Mouse (Mus musculus): Measurements from ENCODE around the gene 4930558C23Rik.
"Not testable (repeated sequence)": the region's sequence is repeated elsewhere in the genome, so short reads cannot be mapped to it uniquely, and the experiment has no call there.

Gene 4930558C23Rik

DNA sequence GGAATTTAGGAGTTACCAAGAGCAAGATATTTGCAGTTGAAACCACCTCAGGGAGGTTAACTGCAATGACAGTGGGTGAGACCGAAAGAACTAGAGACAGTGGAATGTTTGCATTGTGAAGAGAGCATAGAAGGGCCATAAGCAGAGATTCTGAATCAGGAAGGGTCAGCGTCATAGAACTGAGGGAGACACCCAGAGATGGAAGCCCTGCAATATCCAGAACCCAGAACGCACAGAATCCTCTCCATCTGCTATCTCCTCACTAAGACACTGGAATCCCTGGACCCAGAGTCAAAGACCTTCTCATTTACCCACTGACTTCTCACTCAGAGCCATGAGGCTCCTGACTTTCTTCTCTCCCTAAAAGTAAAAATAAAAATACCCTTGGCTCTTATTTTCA lies at the start of gene 4930558C23Rik:
Gene 4930558C23Rik (minus strand): TSS at position 101 of the 400 bp plus-strand sequence.
- no peak for DNase-seq (ENCODE audit: low spot score)

DNA sequence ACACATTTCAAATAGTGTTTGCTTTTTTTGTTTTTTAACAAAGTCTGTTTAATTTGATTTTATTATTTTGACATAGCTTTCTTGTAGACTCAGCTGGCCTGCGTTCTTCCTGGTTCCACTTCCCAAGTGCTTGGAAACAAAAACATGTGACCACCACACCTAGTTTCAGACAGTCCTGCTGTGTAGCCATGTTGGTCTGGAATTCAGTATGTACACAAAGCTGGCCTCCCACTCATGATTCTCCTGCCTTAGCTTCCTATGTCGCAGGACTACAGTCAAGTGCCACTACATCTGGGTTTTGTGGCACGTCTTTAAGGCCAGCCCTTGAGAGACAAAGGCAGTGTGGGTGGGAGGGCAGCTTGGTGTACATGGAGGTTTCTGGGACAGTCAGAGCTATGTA lies 48.3 kb upstream of the 4930558C23Rik start:
- DNase-seq (ENCODE audit: low spot score) = no peak

DNA sequence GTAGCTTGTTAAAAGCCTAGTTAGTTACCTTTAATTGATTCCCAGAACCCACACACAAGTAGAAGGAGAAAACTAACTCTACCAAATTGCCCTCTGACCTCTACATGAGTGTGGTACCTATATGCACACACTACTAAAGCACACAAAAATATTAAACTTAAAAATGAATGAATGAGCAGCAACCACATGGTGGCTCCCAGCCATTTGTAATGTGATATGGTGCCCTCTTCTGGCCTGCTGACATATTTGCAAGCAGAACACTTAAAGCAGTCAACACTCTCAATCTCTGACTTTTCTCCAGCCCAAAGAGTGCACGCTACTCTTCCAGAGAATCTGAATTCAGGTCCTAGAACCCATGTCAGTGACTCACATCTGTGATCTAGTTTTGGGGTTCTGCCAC lies 47.8 kb upstream of the 4930558C23Rik start:
- DNase-seq (ENCODE audit: low spot score) = peak; percentile 44

DNA sequence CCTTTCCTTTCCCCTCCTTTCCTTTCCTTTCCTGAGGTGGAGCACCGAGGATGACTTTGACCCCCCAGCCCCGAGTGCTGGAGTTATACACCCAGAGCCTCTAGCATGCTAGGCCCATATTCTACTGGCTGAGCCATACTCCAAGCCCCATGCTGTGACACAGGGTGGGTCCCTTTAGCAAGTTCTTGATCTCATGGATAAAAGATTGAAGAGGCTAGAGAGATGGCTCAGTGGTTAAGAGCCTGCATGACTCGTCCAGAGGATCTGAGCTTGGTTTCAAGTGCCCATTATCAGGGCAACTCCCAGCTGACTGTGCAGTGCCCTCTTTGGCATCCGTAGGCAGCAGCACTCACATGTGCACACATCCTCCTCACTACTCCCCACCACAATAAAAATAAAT lies 42.7 kb upstream of the 4930558C23Rik start:
- DNase-seq (ENCODE audit: low spot score) = no peak

DNA sequence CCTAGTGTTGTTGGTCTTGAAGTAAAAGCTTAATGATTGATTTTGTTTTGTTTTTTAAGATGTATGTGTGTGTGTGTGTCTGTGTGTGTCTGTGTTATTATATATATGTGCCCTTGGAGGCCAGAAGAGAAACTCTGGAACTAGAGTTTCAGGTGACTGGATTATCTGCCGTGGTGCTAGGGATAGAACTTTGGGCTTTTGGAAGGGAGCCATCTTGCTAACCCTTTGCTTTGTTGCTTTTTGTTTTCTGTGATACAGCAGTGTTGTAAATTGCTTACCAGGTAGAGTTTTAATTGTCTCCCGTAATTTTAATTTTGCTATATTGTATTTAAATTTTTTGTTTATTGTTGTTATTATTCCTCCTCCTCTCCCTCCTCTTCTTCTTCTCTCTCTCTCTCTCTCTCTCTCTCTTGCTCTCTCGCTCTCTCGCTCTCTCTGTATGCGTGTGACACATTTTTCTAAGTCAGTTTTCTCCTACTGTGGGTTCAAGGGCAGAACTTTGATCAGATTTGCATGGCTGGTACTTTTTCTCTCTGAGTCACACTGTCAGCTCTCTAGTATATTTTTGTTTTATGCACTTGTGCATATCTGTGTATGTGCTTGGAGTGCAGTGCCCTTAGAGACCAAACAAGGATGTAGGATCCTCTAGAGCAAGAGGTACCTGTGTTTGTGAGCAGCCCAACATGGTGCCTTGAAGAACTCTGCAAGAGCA lies 39.9 kb upstream of the 4930558C23Rik start:
- DNase-seq (ENCODE audit: low spot score) = no peak

DNA sequence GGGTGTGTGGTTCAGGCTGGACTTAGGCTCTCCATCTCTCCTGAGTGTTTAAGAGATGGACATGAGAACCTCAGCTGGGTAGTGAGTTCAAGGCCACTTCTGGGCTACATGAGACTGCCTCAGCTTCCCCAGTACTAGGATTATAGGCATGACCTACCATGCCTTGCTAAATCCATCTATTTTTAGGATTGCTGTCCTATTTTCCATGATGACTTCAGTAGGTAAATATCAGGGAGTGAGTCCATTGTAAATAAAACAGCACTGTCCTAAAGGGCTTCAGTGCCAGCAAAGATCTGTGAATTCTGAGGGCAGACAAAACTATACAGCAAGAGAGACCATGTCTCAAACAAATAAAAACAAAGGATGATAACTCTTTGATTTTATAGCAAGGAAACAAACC lies 37.0 kb upstream of the 4930558C23Rik start:
- no peak for DNase-seq (ENCODE audit: low spot score)

DNA sequence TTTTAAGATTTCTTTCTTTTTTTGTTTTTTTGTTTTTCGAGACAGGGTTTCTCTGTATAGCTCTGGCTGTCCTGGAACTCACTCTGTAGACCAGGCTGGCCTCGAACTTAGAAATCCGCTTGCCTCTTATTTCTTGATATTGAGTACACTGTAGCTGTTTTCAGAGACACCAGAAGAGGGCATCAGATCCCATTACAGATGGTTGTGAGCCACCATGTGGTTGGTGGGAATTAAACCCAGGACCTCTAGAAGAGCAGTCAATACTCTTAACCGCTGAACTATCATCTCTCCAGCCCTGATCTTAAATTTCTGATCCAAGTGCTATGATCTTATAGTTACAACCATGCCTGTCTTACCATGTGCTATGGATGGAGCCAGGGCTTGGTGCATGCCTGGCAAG lies 36.0 kb upstream of the 4930558C23Rik start:
- DNase-seq (ENCODE audit: low spot score) = not testable (repeated sequence)

DNA sequence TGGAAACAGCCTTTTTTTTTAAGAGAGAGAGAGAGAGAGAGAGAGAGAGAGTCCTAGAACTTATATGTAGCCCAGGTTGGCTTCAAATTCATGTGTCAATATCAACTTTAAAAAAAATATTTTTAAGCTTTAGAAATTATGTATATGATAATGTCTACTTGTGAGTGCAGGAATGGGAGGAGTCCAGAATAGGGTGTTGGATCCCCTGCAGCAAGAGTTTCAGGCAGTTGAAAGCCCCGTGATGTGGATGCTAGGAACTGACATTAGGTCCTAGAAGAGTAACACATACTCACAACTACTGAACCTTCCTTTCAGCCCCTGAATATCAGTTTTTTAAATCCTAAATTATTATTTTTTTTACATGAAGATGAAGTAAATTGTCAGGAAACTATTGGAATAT lies 32.9 kb upstream of the 4930558C23Rik start:
- no peak for DNase-seq (ENCODE audit: low spot score)

DNA sequence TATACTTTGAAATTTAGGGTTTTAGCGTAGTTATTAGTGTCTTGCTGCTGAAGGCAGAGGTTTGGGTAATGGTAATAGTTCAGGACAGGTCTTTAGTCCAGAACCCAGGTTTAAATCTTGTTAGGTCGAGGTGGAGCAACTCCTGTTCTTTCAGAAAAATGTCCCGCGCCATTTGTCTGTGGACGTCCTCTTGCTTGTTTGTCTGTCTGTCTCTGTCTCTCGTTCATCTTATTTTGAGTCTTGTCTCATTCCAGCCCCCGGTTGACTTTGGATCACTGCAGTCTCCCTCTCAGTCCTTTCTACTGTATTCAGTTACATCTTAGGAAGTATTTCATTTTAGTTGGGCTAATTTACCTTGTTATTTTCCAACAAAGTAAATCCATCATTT lies 32.3 kb upstream of the 4930558C23Rik start:
- DNase-seq (ENCODE audit: low spot score) = no peak

DNA sequence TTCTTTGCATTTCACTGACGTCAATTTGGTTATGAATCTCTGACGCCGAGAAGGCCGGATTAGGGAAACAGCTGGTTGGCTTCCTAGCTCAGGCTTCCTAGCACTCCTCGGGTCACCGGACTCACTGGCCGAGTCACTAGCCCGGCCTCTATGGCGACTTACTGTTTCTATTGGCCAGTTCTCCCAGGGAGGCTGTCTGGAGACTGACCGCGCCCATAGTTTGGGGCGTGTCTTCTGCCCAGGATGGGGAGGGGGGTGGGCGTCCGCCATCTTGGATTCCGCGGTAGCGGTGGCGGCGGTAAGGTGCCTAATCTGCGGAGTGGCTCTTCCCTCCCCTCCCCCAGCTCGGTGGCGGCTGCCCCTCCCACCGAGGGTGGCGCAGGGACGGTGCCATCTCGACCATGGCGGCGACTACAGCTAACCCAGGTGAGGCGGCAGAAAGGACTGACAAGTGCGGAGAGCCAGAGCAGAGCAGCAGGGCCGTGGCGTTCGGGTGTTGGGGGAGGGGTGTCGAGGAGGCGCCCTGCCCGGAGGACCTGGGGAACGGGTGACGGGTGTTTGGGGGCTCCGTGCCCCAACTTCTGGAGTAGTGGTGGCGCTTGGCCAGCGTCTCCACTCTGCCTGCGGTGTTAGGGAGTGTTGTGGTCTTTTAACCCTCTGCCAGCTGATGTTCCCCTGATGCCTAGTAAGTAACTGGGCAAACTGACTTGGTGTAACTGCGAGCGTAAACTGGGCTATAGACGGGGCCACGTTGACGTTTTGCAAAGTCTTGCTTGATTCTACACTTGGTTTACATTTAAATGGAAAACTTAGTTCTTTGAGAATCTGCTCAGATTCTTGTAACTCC lies 31.7 kb upstream of the 4930558C23Rik start, which contains the start of gene Arnt:
Gene Arnt (plus strand): TSS at position 253 of the 847 bp plus-strand sequence.
- peak; percentile 78 for DNase-seq (ENCODE audit: low spot score)

DNA sequence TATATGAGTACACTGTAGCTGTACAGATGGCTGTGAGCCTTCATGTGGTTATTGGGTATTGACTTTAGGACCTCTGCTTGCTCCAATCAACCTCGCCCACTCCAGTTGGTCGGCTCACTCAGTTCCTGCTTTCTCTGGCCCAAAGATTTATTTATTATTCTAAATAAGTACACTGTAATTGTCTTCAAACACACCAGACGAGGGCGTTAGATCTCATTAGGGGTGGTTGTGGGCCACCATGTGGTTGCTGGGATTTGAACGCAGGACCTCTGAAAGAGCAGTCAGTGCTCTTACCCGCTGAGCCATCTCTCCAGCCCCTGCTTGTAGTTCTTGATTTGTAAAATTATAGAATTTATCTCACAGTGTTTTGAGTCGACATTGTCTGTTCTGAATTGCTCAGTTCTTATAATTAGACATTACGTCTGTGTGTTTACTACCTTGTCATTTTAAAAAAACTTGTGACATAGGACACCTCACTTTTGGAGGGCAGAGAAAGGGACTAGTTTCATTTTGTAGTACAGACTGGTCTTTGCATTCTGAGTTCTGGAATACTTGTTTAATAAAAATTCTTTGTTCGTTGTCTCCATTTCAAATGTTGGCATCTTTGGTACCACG lies 30.8 kb upstream of the 4930558C23Rik start:
- DNase-seq (ENCODE audit: low spot score) = no peak

DNA sequence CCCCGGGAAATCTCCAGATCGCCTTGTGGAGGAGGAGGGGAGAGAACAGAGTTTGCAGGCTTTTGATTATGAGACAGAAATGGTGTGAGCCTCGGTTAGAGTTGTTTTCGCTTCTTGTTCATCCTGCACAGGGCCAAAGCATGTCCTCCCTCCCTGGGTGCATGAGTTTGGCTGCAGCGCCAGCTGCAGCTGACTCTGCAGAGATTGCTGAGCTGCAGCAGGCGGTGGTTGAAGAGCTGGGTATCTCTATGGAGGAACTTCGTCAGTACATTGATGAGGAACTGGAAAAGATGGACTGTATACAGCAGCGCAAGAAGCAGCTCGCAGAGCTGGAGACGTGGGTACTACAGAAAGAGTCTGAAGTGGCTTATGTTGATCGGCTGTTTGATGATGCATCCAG lies 25.8 kb upstream of the 4930558C23Rik start:
- not testable (repeated sequence) for DNase-seq (ENCODE audit: low spot score)

DNA sequence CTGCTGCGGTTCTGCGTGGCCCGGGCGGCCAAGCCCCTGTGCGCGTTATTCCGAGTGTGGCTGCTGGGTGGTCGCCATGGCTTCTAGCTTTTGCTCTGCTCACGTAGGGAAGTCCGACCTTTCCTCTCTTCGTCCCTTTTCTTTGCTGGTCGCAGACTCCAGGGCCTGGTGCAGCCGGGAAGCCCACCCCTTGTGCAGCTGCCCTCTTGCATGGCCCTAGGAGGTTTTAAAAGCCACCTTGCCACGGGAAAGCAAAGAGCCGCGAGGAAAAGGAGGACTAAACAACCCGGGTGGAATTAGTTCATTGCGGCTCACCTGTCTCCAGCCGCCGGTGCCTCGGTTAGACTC lies 25.2 kb upstream of the 4930558C23Rik start:
- peak; percentile 12 for DNase-seq (ENCODE audit: low spot score)

DNA sequence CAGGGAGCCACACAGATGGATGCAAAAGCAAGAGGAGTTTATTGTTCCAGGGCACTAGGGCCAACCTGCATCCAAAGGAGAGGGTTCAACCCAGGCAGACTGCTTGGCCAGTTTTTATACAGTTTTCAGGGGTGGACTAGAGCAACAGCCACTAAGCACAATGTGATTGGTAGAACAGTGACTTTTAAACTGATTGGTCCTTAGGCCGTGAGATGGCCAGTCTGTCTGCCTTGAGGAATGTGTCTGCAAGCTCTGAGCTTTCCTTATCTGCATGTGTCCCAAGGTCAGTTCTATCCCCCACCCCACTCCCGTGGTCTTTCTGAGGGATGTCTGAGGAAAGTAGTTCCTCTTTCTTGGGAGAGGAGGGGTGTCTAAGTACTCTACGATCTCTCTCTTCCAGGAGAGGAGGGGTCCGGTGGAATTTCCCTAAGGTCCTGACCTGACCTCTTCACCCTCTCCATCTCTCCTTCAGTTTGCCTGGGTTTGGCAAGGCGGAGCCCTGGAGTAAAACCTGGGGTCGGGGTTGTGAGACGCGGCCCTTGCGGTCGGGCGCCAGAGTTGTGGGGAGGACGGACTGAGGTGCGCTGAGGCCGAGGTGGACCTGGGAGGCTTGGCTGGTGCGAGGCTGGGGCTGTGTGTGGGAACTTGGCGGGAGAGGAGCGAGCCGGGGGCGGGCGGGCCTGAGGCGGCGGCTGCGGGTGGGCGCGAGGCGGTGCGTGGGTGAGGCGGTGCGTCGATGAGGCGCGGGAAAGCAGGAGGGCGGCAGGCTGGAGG lies 24.7 kb upstream of the 4930558C23Rik start:
- not testable (repeated sequence) for DNase-seq (ENCODE audit: low spot score)

DNA sequence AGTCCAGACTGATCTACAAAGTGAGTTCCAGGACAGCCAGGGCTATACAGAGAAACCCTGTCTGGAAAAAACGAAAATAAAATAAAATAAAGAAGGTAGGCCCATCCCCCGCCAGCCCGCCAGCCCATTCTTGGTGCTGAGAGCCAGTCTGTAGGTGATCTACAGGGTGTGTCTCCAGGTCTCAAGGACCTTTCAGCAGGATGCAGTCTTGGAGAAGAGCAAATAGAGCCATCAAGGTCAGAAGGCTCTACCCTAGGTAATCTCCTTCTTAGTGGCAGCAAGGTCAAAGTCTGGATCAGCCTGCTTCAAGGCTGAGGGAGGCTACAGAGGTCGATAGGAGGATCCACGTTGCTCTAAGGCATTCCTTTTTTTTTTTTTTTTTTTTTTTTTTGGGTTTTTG lies 23.8 kb upstream of the 4930558C23Rik start:
- not testable (repeated sequence) for DNase-seq (ENCODE audit: low spot score)

DNA sequence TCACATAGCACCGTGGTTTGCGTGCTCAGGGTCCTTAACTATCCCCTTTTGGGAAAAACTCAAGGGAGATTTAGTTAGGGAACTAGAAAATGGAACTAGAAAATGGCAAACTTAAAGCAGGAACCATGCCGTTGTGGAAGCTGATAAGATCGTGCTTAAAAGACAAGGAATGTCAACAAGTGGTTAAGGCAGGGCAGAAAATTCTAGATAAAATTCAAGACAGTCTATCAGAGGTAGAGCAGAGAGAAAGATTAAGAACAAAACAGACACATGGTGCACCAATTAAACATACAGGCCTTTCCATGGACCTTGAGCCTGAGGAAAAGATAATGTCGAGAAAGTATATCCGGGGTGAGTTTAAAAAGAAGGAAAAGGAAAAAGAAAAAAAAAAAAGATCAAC lies 15.2 kb upstream of the 4930558C23Rik start:
- DNase-seq (ENCODE audit: low spot score) = no peak

DNA sequence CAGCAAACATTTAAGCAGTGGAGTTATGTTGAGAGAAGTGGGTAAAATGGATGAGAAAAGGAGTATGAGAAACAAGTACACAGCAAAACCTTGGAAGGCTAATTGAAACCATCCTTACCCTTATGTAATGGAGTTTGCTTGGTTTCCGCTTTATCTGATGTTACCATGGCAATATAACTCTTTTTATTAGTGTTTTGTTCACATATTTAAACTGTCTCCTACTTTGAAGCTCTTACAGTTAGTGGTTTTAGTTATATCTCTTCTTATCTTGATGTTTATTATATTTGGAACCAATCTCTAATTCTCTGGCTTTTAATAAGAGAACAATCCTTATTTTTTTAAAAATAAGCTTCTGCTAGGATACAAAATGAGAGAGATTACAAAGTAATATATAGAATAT lies 9.6 kb upstream of the 4930558C23Rik start:
- no peak for DNase-seq (ENCODE audit: low spot score)

DNA sequence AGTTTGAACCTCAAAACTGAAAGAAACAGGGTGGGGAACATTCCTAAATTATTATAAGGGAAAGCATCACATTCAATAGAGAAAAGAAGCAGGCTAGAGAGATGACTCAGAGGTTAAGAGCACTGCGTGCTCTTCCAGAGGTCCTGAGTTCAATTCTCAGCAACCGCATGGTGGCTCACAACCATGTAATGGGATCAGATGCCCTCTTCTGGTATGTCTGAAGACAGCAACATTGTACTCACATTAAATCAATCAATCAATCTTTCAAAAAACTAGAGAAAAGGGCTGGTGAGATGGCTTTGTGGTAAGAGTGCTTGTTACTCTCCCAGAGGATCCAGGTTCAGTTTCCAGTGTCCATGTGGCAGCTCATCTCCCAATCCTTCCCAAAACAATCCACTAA lies 6.2 kb upstream of the 4930558C23Rik start:
- DNase-seq (ENCODE audit: low spot score) = no peak

DNA sequence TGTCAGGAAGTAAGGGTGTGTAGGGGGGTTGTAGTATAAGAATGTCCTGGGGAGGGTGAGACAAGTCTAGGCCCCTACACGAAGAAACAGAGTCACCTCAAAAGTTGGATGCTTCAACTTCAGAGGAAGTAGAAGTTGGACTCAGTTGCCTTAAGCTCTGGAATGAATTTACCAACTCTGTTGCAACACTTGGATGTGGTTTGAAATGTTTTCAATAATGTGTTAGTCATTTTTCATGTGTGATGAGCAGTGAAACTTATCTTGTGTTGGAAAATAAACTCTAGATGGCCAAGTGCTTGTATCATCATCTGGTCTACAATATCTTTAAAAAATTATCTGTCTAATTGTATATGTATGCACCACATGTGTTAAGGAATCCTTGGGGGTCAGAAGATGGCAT lies 5.1 kb upstream of the 4930558C23Rik start:
- DNase-seq (ENCODE audit: low spot score) = no peak

DNA sequence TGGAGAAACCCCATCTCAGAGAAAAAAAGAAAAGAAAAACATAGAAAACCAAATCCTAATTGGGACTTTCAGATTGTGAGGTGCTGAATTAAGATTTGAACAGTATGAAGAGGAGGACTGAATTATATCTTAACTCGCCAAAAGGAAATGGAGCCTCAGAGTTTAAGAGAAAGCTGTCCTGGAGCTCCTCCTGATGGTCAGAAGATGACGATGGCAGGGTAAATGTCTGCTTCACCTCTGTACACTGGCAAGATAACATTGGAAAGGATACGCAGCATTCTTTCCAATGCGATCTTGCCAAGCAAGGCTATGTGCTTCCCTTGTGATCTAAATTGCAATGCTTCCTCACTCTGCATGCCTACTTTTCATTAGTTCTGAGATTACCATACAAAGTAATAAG lies 8.3 kb downstream of the 4930558C23Rik start:
- no peak for DNase-seq (ENCODE audit: low spot score)

DNA sequence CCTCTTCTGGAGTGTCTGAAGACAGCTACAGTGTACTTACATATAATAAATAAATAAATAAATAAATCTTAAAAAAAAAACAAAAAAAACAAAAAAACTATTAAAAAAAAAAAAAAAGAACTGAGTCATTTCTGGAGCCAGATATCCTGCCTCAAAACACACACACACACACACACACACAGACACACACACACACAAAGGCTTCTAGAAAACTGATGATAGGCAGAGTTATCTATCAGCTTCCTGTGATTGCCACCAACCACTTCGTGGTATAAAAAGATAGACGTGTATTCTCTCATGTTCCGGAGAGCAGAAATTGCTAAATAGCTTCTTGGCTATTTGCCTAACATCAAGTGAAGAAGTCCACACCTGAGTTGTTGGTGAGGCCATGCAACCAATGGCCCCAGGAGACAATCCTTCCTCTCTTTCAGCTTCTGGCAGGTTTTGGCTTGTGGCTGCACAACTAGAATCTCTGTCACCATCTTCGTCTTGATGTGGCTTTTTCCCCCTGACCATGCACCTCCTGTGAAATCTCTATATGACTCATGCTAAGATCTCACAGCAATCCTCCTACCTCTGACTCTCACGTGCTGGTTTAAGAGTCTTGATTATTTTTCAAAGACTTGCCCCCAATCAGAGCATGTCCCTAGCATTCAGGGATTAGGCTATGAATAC lies 17.1 kb downstream of the 4930558C23Rik start:
- no peak for DNase-seq (ENCODE audit: low spot score)

DNA sequence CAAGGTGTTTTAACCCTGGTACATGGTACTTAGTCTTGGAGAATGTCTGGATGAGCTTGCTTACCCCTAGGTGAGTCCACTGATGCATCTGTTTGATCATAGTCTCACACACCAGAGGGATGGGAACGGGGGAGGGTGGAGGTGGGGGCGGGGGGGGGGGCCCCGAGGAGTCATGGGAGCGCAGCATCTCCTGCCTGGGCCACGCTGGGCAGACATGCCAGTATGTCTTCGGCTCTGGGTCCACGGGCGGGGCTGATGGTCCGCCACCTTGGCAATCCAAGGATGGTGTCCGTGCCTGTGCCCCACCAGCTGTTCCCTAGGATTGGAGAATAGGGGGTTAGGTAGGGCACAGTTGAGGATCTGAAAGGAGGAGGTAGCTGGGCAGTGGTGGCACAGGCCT lies 29.4 kb downstream of the 4930558C23Rik start:
- DNase-seq (ENCODE audit: low spot score) = no peak

All from urinary bladder, postnatal 25 days (tissue).